Mouse (Mus musculus) liver, embryonic 16.5 days (tissue): Measurements from ENCODE around the gene Osbpl2. TPM values are rescaled to one million over a fixed set of nuclear protein-coding genes. Genes with fewer than 3 reads are reported as not detected.

Experiments
- ATAC-seq: fragments of 200-750 bp; cut with Nextera tagmentation; 2 replicates; pipeline ENCODE4 v1.8.0; 2017; ENCODE audit warnings: low read depth, mild to moderate bottlenecking, moderate number of reproducible peaks, moderate library complexity
- H3K27ac ChIP-seq: fragments of 300-500 bp; sonication (generic); 2 replicates; pipeline ENCODE4 v1.5.1; 2014; ENCODE audit warnings: mild to moderate bottlenecking, low read length
- H3K27me3 ChIP-seq: fragments of 300-500 bp; sonication (generic); 2 replicates; pipeline ENCODE4 v1.6.1; 2014; ENCODE audit warnings: low read depth, low read length, mixed read lengths; ENCODE audit not compliant: control insufficient read depth, insufficient read depth
- H3K36me3 ChIP-seq: fragments of 300-500 bp; sonication (generic); 2 replicates; pipeline ENCODE4 v1.6.1; 2014; ENCODE audit warnings: mild to moderate bottlenecking; ENCODE audit not compliant: control insufficient read depth, insufficient read depth
- H3K4me1 ChIP-seq: fragments of 300-500 bp; sonication (generic); 2 replicates; pipeline ENCODE4 v1.6.1; 2014; ENCODE audit warnings: low read depth, low read length, mixed read lengths; ENCODE audit not compliant: control insufficient read depth
- H3K4me2 ChIP-seq: fragments of 300-500 bp; sonication (generic); 2 replicates; pipeline ENCODE4 v1.6.1; 2014; ENCODE audit warnings: low read depth, low read length, mixed read lengths
- H3K4me3 ChIP-seq: fragments of 300-500 bp; sonication (generic); 2 replicates; pipeline ENCODE4 v1.5.1; 2014; ENCODE audit warnings: low read depth, mild to moderate bottlenecking, low read length
- H3K9ac ChIP-seq: fragments of 300-500 bp; sonication (generic); 2 replicates; pipeline ENCODE4 v1.6.1; 2014; ENCODE audit warnings: low read depth, low read length
- H3K9me3 ChIP-seq: fragments of 300-500 bp; sonication (generic); replicated peaks from 2 replicates; pipeline ENCODE4 v1.6.1; 2016; ENCODE audit warnings: low read length; ENCODE audit not compliant: control insufficient read depth
- WGBS: fragments of 180-500 bp; shearing (Covaris S2); extraction: QIAGEN DNeasy Blood & Tissue Kit; methylation state at CpG from one replicate; pipeline ENCODE4 v1.1.7; 2014; ENCODE audit not compliant: insufficient replicate concordance; 5-methylcytosine and 5-hydroxymethylcytosine counted together
- microRNA-seq: library from miRNA; unstranded; fragments of <30 nt; microRNA quantifications from one replicate; pipeline ENCODE4, GENCODE M21; 2016
- polyA plus RNA-seq: library from polyadenylated mRNA; unstranded; fragments of >200 nt; fragmentation: Nextera tagmentation; extraction: Ambion mirVana; gene quantifications from 2 replicates; pipeline ENCODE4 v1.2.1, GENCODE M21; 2015

Gene Osbpl2
- polyA plus RNA-seq, 1 experiment from 2014 or later = 10.2 TPM

- no peak overlapping the region for H3K9ac ChIP-seq
- ATAC-seq = no peak
- WGBS = 71% methylated on average over 3 of the region's 3 CpGs
- H3K27me3 ChIP-seq = no peaks in the 10 kb centered on the region
- H3K4me2 ChIP-seq = no peak overlapping the region
- H3K4me3 ChIP-seq = no peak overlapping the region
- no peaks in the 10 kb centered on the region for H3K36me3 ChIP-seq
- H3K27ac ChIP-seq = no peak overlapping the region
- no peaks in the 10 kb centered on the region; the same call in 1 of the 2 replicates for H3K4me1 ChIP-seq
- no peaks in the 10 kb centered on the region for H3K9me3 ChIP-seq
These were observed 93.1 kb downstream of the Osbpl2 start for GRCm38 (mm10) chr2:180212255-180212654.

Small RNA genes lying within 50 kb of the gene (microRNA-seq; reads per million reads assigned to microRNA genes)
- gene Mir7005 = not detected

Other genes with a start within 250 kb of the Osbpl2 start
- gene Taf4, start 142.7 kb upstream of the Osbpl2 start, polyA plus RNA-seq = 1.6 and 1.7 TPM in 2 replicates
- 0.86 and 0.91 TPM in 2 replicates for gene Lsm14b, start 94.3 kb upstream of the Osbpl2 start, polyA plus RNA-seq
- 214 and 234 TPM in 2 replicates for gene Psma7, start 76.9 kb upstream of the Osbpl2 start, polyA plus RNA-seq
- gene Ss18l1, start 76.8 kb upstream of the Osbpl2 start, polyA plus RNA-seq = 1.0 and 1.1 TPM in 2 replicates
- gene Mtg2, start 48.7 kb upstream of the Osbpl2 start, polyA plus RNA-seq = 9.7 and 11.1 TPM in 2 replicates
- gene Hrh3, start 14.8 kb upstream of the Osbpl2 start, polyA plus RNA-seq = not detected in 2 replicates
- gene Adrm1, start 52.2 kb downstream of the Osbpl2 start, polyA plus RNA-seq = 91.4 and 96.6 TPM in 2 replicates
- 2.0 and 2.6 TPM in 2 replicates for gene Lama5, start 106.6 kb downstream of the Osbpl2 start, polyA plus RNA-seq
- 262 and 314 TPM in 2 replicates for gene Rps21, start 138.1 kb downstream of the Osbpl2 start, polyA plus RNA-seq
- gene Cables2, start 154.2 kb downstream of the Osbpl2 start, polyA plus RNA-seq = 1.3 and 1.7 TPM in 2 replicates
- not detected in 2 replicates for gene Rbbp8nl, start 170.6 kb downstream of the Osbpl2 start, polyA plus RNA-seq
- 0.16 and 0.38 TPM in 2 replicates for gene Gata5, start 215.4 kb downstream of the Osbpl2 start, polyA plus RNA-seq